Mouse (Mus musculus) megakaryocyte-erythroid progenitor cell, adult 5-6 weeks (primary cell): ENCODE measurements around the gene Cpne6. TPM values are rescaled to one million over a fixed set of nuclear protein-coding genes. Genes with fewer than 3 reads are reported as not detected.
A peak's percentile ranks its signal among the peaks of the same experiment; 100 is the strongest.

ENCODE experiments used
- ATAC-seq: replicated peaks from 2 replicates; pipeline ENCODE4 v1.8.0; 2016; ENCODE audit warnings: mild to moderate bottlenecking, inconsistent platforms; ENCODE audit not compliant: severe bottlenecking, poor library complexity, low FRiP score, low TSS enrichment
- total RNA-seq, 2 experiments: library from RNA; stranded (forward) in 1 of 2; stranded (reverse) in 1 of 2; fragments of 200-1000, 215-1000 nt in 1 of 2; fragments of >200 nt in 1 of 2; fragmentation: Nextera tagmentation in 1 of 2; gene quantifications; 2 replicates each; pipeline ENCODE4 v1.2.3; 2014 to 2017

Cpne6 gene
- total RNA-seq, 2 experiments from 2014 or later = not detected

DNA sequence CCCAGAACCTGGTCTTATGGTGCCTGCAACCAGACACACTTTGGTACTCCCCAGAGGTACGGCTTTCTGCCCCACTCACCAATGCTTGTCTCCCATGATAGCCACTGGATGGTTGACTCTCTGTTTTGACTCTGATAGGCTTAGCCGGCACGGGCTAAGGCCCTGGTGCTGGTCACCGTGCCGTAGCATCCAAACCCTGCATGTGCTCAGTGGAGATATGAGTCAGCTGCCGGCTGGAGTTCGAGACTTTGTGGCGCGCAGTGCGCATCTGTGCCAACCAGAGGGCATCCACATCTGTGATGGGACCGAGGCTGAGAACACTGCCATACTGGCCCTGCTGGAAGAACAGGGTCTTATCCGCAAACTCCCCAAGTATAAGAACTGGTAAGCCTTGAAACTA is 32.0 kb downstream of the Cpne6 start:
- ATAC-seq = peak; percentile 71

GRCm38 (mm10) chr14:55544334-55544733 is 34.1 kb downstream of the Cpne6 start:
- ATAC-seq = no peak

DNA sequence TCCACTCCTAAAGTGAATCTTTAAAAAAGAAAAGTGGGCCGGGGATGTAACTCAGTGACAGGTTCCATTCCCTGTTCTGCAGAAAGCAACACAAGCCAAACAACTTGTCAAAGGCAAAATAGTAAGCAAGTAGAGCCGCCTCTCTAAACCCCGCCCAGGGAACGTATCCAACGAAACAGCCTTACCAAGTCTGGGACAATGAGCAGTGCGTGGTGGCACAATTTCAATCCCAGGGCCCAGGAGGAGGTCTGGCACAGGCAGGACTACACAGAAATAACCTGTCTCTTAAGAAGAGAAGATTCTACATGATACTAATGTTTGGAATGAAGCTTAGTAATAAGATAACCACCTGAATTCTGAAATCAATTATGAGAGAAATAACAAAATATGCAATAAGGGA is 39.9 kb downstream of the Cpne6 start:
- no peak for ATAC-seq

DNA sequence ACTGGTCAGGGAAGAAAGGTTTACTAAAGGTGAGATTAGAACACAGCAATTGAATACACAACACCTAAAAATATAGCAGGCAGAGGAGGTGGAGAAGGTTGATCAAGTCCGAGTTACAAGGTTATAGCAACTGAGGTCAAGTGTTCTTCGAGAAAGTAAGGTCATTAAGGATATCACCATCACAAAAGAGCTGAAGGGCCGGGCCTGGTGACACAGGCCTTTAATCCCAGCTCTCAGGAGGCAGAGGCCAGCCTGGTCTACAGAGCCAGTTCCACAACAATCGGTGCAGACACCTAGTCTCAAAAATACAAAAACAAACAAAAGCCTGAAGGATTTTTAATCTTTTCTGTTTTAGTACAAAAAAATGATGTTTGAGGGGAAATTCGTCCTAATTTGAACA is 41.1 kb downstream of the Cpne6 start:
- no peak for ATAC-seq

DNA sequence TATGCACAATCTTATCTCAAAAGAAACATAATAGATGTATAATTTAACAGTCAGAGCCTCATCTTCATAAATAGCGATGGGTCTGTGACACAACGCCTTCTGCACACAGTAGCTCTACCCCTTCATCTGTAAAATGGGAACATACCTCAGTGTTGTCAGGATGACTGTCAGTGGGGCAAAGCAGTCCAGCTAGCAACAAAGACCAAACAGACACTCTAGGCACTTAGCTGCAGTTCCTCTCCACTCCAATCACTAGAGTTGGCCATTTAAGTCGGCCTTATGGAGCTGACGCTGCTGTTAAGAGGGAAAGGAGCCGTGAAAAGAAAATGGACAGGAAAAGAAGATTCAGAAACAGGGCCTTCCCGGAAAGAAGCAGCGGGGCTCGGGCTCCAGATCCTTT is 41.5 kb downstream of the Cpne6 start:
- no peak for ATAC-seq

DNA sequence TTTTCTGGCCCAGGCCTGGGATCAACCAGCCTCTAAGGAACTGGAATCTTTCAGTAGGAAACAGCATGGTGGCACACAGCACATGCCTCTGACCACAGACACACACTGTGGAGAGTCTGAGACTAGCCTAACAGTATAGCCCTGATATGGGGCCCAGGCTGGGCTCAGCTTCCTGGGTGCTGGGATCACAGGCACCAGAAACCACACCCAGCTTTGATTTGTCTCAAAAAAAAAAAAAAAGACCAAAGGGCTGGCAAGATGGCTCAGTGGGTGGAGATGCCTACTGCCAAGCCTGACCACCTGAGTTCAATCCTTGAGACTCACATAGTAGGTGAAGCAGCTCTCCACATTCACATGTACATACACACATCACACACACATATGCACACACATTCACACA is 44.4 kb downstream of the Cpne6 start:
- no peak for ATAC-seq

DNA sequence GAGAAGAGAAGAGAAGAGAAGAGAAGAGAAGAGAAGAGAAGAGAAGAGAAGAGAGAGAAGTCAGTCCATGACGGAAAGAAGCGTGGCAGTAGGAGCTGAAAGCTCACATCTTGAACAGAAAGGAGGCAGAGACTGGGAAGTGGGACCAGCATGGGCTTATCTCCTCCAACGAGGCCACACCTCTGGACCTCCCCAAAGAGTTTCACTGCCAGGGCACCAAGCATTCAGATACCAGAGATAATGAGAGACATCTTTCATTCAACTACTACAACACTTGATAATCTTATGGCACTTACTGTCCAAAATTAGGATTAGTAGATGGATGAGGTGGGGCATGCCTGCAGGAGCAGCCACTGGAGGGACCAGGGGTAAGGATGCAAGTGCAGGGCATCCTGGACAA is 45.5 kb downstream of the Cpne6 start:
- no peak for ATAC-seq

DNA sequence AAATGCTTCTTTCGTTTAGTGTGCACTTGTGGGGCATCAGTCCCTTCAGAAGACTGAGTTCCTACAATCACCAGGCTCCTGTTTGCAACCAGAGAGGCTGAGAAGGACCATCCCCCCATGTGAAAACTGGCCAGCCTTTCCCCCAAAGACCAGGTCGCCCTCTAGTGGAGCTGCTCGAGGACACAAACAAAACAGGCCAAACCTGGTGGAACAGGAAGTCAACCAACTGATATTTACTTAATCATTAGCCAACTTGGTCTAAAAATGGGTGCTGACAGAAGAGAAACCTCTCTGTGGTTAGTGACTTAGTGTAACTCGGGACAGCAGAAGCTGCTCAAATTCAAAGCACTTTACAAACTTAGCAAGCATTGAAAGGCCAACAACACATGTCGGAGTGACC is 46.8 kb downstream of the Cpne6 start:
- 0 out of 2 replicates have a peak, but pooled peaks have one; percentile 10 for ATAC-seq

DNA sequence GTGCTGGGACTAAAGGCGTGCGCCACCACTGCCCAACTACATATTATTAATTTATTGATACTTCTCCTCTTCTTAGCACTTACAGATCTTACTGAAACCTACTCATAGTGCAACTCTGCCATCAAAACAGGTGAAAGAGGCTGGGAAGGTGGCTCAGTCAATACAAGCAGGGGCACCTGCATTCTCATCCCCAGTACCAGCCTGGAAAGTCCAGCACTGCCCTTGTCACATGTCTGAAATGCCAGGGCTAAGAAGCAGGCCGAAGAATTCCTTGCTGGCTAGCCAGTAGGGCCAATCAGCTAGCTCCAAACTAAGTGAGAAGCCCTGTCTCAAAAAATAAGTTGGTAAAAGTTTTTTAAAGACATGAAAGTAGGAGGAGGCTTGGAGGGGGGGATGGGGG is 47.3 kb downstream of the Cpne6 start:
- ATAC-seq = no peak

- peak; percentile 19; the same call in 1 of the 2 replicates for ATAC-seq
These were observed 48.6 kb downstream of the Cpne6 start for GRCm38 (mm10) chr14:55558740-55559448.

DNA sequence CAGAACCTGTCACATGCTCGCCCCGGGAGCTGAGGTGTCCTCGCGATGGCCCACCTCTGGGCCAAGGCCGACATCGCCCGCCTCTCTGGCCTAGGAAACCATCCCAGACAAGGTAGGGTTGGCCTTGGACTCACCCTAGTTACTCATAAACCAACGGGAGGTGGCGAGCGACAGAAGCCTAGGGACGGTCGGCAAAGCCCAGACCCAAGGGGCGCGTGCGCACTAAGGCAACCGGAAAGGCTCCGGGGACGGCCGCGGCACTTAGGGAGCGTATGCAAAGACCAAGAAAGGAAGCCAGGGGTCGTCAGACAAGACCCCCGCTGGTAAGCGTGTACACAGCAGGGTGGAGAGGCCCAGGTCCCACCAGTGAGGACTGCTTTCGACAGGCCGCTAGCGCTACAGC is 49.6 kb downstream of the Cpne6 start, which contains the start of gene Dcaf11:
Gene Dcaf11 (plus strand): TSS at position 208 of the 403 bp plus-strand sequence.
- ATAC-seq = peak; percentile 62

- peak; percentile 81 for ATAC-seq
These were observed 50.2 kb downstream of the Cpne6 start, which contains the start of gene A730061H03Rik for GRCm38 (mm10) chr14:55560202-55561073. TSS of gene A730061H03Rik (minus strand) at chr14:55560406.

- no peak for ATAC-seq
These were observed 51.6 kb downstream of the Cpne6 start for GRCm38 (mm10) chr14:55561860-55562259.

DNA sequence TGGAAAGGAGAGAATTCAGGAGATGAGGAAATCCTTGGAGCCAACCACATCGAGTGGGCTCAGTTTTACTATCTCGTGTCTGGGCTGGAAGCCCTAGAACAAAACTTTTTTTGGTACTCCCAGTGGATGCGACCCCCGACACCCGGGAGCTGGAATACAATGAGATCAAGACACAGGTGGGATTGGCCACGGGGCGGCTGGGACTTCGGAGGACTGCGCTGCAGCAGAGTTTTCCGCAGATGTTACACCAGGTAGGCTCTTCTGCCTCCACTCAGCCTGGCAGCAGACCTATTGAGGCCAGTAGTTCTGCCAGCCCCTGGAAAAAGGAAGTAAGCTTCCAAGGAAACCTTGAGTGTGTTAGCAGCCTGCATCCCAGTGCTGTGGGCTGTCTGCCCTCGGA is 53.0 kb downstream of the Cpne6 start:
- ATAC-seq = no peak

- no peak for ATAC-seq
These were observed 55.5 kb downstream of the Cpne6 start for GRCm38 (mm10) chr14:55565748-55566147.

Other genes with a start within 250 kb of the Cpne6 start
- 103 and 133 TPM in 2 replicates for gene Dhrs4, start 31.7 kb upstream of the Cpne6 start, total RNA-seq (2014; fragmentation: Nextera tagmentation)
- 128 and 189 TPM in 2 replicates for gene Dhrs4, start 31.7 kb upstream of the Cpne6 start, total RNA-seq (2017)
- 0.77 and 1.3 TPM in 2 replicates for gene Carmil3, start 19.8 kb upstream of the Cpne6 start, total RNA-seq (2014; fragmentation: Nextera tagmentation)
- 0.42 and 0.70 TPM in 2 replicates for gene Carmil3, start 19.8 kb upstream of the Cpne6 start, total RNA-seq (2017)
- gene Nrl, start 14.5 kb downstream of the Cpne6 start, total RNA-seq (2014; fragmentation: Nextera tagmentation) = not detected in 2 replicates
- gene Nrl, start 14.5 kb downstream of the Cpne6 start, total RNA-seq (2017) = not detected in 2 replicates
- 66.0 and 88.0 TPM in 2 replicates for gene Pck2, start 29.8 kb downstream of the Cpne6 start, total RNA-seq (2014; fragmentation: Nextera tagmentation)
- gene Pck2, start 29.8 kb downstream of the Cpne6 start, total RNA-seq (2017) = 48.7 and 55.6 TPM in 2 replicates
- gene Dcaf11, start 49.6 kb downstream of the Cpne6 start, total RNA-seq (2014; fragmentation: Nextera tagmentation) = 41.6 and 45.9 TPM in 2 replicates
- 48.3 and 115 TPM in 2 replicates for gene Dcaf11, start 49.6 kb downstream of the Cpne6 start, total RNA-seq (2017)
- gene A730061H03Rik, start 50.0 kb downstream of the Cpne6 start, total RNA-seq (2014; fragmentation: Nextera tagmentation) = 2.7 TPM in 1 of 2 replicates, not detected in the other
- gene A730061H03Rik, start 50.0 kb downstream of the Cpne6 start, total RNA-seq (2017) = 14.8 TPM in 1 of 2 replicates, not detected in the other
- gene Fitm1, start 65.2 kb downstream of the Cpne6 start, total RNA-seq (2014; fragmentation: Nextera tagmentation) = not detected in 2 replicates
- not detected in 2 replicates for gene Fitm1, start 65.2 kb downstream of the Cpne6 start, total RNA-seq (2017)
- 311 and 359 TPM in 2 replicates for gene Psme1, start 67.7 kb downstream of the Cpne6 start, total RNA-seq (2014; fragmentation: Nextera tagmentation)
- gene Psme1, start 67.7 kb downstream of the Cpne6 start, total RNA-seq (2017) = 249 and 300 TPM in 2 replicates
- 37.3 and 44.8 TPM in 2 replicates for gene Emc9, start 74.9 kb downstream of the Cpne6 start, total RNA-seq (2014; fragmentation: Nextera tagmentation)
- gene Emc9, start 74.9 kb downstream of the Cpne6 start, total RNA-seq (2017) = 22.7 and 26.7 TPM in 2 replicates
- gene Psme2, start 80.7 kb downstream of the Cpne6 start, total RNA-seq (2014; fragmentation: Nextera tagmentation) = 190 and 268 TPM in 2 replicates
- gene Psme2, start 80.7 kb downstream of the Cpne6 start, total RNA-seq (2017) = 208 and 351 TPM in 2 replicates
- 35.8 and 47.0 TPM in 2 replicates for gene Rnf31, start 81.3 kb downstream of the Cpne6 start, total RNA-seq (2014; fragmentation: Nextera tagmentation)
- 23.8 and 46.4 TPM in 2 replicates for gene Rnf31, start 81.3 kb downstream of the Cpne6 start, total RNA-seq (2017)
- gene Irf9, start 93.1 kb downstream of the Cpne6 start, total RNA-seq (2014; fragmentation: Nextera tagmentation) = 57.9 and 65.2 TPM in 2 replicates
- 41.6 and 41.7 TPM in 2 replicates for gene Irf9, start 93.1 kb downstream of the Cpne6 start, total RNA-seq (2017)
- gene Rec8, start 107.6 kb downstream of the Cpne6 start, total RNA-seq (2014; fragmentation: Nextera tagmentation) = 28.2 and 53.3 TPM in 2 replicates
- 16.0 and 27.6 TPM in 2 replicates for gene Rec8, start 107.6 kb downstream of the Cpne6 start, total RNA-seq (2017)
- gene Ipo4, start 125.5 kb downstream of the Cpne6 start, total RNA-seq (2014; fragmentation: Nextera tagmentation) = 79.0 and 101 TPM in 2 replicates
- gene Ipo4, start 125.5 kb downstream of the Cpne6 start, total RNA-seq (2017) = 21.2 and 26.9 TPM in 2 replicates
- gene Gm49378, start 127.5 kb downstream of the Cpne6 start, total RNA-seq (2014; fragmentation: Nextera tagmentation) = 4.9 and 11.6 TPM in 2 replicates
- 3.5 and 3.7 TPM in 2 replicates for gene Gm49378, start 127.5 kb downstream of the Cpne6 start, total RNA-seq (2017)
- gene Tm9sf1, start 133.4 kb downstream of the Cpne6 start, total RNA-seq (2014; fragmentation: Nextera tagmentation) = 43.8 and 52.6 TPM in 2 replicates
- 61.9 and 77.4 TPM in 2 replicates for gene Tm9sf1, start 133.4 kb downstream of the Cpne6 start, total RNA-seq (2017)
- 0.87 and 0.99 TPM in 2 replicates for gene Tssk4, start 139.7 kb downstream of the Cpne6 start, total RNA-seq (2014; fragmentation: Nextera tagmentation)
- 0.69 TPM in 1 of 2 replicates, not detected in the other for gene Tssk4, start 139.7 kb downstream of the Cpne6 start, total RNA-seq (2017)
- 39.9 and 57.6 TPM in 2 replicates for gene Mdp1, start 150.1 kb downstream of the Cpne6 start, total RNA-seq (2014; fragmentation: Nextera tagmentation)
- 33.5 and 34.1 TPM in 2 replicates for gene Mdp1, start 150.1 kb downstream of the Cpne6 start, total RNA-seq (2017)
- 20.2 and 31.1 TPM in 2 replicates for gene Gmpr2, start 161.5 kb downstream of the Cpne6 start, total RNA-seq (2014; fragmentation: Nextera tagmentation)
- 22.6 and 24.8 TPM in 2 replicates for gene Gmpr2, start 161.5 kb downstream of the Cpne6 start, total RNA-seq (2017)
- gene Nedd8, start 161.7 kb downstream of the Cpne6 start, total RNA-seq (2014; fragmentation: Nextera tagmentation) = 398 and 455 TPM in 2 replicates
- 365 and 374 TPM in 2 replicates for gene Nedd8, start 161.7 kb downstream of the Cpne6 start, total RNA-seq (2017)
- 22.2 and 59.3 TPM in 2 replicates for gene Tinf2, start 171.4 kb downstream of the Cpne6 start, total RNA-seq (2014; fragmentation: Nextera tagmentation)
- 22.8 and 24.0 TPM in 2 replicates for gene Tinf2, start 171.4 kb downstream of the Cpne6 start, total RNA-seq (2017)
- gene Tgm1, start 203.5 kb downstream of the Cpne6 start, total RNA-seq (2014; fragmentation: Nextera tagmentation) = not detected in 2 replicates
- gene Tgm1, start 203.5 kb downstream of the Cpne6 start, total RNA-seq (2017) = 0.15 TPM in 1 of 2 replicates, not detected in the other
- gene Rabggta, start 211.8 kb downstream of the Cpne6 start, total RNA-seq (2014; fragmentation: Nextera tagmentation) = 14.4 and 20.2 TPM in 2 replicates
- gene Rabggta, start 211.8 kb downstream of the Cpne6 start, total RNA-seq (2017) = 7.7 and 12.6 TPM in 2 replicates
- 21.5 and 31.0 TPM in 2 replicates for gene Dhrs1, start 235.2 kb downstream of the Cpne6 start, total RNA-seq (2014; fragmentation: Nextera tagmentation)
- gene Dhrs1, start 235.2 kb downstream of the Cpne6 start, total RNA-seq (2017) = 10.0 and 10.3 TPM in 2 replicates
- gene Nop9, start 235.2 kb downstream of the Cpne6 start, total RNA-seq (2014; fragmentation: Nextera tagmentation) = 35.8 and 52.0 TPM in 2 replicates
- gene Nop9, start 235.2 kb downstream of the Cpne6 start, total RNA-seq (2017) = 24.8 and 27.5 TPM in 2 replicates
- not detected in 2 replicates for gene Cideb, start 248.0 kb downstream of the Cpne6 start, total RNA-seq (2014; fragmentation: Nextera tagmentation)
- not detected in 2 replicates for gene Cideb, start 248.0 kb downstream of the Cpne6 start, total RNA-seq (2017)